Mouse (Mus musculus): ENCODE results near the gene Spon1. TPM values are rescaled to one million over a fixed set of nuclear protein-coding genes. Genes with fewer than 3 reads are reported as not detected.

Spon1 gene
- polyA plus RNA-seq (2011; ENCODE audit: insufficient read depth, insufficient read length, low read depth, missing spikeins): 1.8 and 2.0 TPM in 2 replicates

DNA sequence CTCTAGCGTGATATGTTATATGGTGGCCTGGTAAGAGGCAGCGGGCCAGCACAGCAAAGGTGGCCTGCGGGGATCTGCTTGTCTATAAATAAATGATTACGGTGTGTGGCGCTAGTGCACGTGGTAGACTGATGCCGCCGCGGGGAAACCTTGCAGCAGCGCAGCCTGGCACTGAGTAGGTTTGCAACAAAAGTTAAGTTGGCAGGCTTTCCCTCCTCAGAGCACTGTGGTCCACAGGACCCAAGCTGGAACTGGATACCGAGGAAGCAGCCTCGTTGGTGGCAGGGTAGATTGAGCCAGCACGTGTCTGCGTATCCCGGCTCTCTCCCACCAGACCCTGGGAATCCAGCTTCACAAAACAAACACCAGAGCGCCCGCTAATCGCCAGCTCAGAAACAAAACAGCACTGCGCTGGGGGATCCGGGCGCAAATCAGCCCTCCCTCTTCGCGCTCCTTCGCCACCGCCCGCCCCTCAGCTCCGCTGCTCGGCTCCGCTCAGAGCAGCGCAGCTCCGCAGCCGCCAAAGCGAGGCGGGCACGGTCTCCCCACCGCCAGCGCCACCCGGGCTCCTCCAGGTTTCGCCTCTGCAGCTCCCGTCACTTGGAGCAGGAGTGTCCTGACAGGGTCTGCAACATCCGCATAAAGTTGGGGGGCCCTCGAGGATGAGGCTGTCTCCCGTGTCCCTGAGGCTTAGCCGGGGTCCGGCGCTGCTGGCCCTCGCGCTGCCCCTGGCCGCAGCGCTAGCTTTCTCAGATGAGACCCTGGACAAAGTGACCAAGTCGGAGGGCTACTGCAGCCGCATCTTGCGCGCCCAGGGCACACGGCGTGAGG is at the start of gene Spon1:
Spon1 (plus strand) TSS at position 332 of the 831 bp plus-strand sequence.
- no peaks in the 10 kb centered on the region; the same call in 1 of the 2 replicates for H3K9me3 ChIP-seq (replicated peaks; ENCODE audit: control insufficient read depth, insufficient read depth, low read length, poor library complexity, severe bottlenecking)
- H3K4me1 ChIP-seq (ENCODE audit: control insufficient read depth, insufficient read depth, low read length): no peaks in the 10 kb centered on the region
- H3K27me3 ChIP-seq (ENCODE audit: control insufficient read depth, insufficient read depth, low read length, poor library complexity, severe bottlenecking): peaks cover 7% of the 10 kb centered on the region; the same call in 1 of the 2 replicates
- H3K36me3 ChIP-seq (ENCODE audit: control insufficient read depth, insufficient read depth, low read length, poor library complexity, severe bottlenecking): no peaks in the 10 kb centered on the region
- H3K4me3 ChIP-seq (ENCODE audit: low read depth, low read length): peak within 1 kb of the TSS; percentile 67
- no peak within 1 kb of the TSS for H3K27ac ChIP-seq (ENCODE audit: insufficient read depth, low read length)
- H3K9ac ChIP-seq (ENCODE audit: low read depth, poor library complexity, severe bottlenecking): peak within 1 kb of the TSS; percentile 7
- TF ChIP-seq POLR2A (IDR thresholded peaks at IDR 0.05; ENCODE audit: insufficient read depth, low read length) (no peak), EP300 (IDR thresholded peaks at IDR 0.05; ENCODE audit: insufficient read depth, low read depth, low read length) (no peak), CTCF (IDR thresholded peaks at IDR 0.05; ENCODE audit: low read depth, low read length) (no peak)

DNA sequence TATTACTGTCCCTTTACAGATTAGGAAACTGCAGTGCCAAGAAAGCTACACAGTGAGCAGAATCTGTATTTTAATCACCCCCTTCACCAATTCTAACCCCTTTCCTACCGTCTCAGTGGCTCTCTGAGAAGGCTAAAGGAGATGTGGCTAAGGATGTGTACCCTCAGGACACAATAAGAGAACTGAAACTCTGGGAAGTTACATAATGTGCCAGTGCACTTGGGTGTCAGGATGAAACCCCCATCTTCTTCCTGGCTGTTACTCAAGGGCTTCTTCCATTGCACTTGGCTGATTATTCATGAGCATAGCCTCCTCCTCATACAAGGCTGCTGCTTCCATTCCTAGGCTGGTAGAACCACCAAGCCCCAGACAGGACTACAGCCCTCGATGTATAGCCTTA is 43.8 kb upstream of the Spon1 start:
- Histone ChIP-seq H3K27ac (ENCODE audit: insufficient read depth, low read length) (no peak overlapping the region), H3K36me3 (ENCODE audit: control insufficient read depth, insufficient read depth, low read length, poor library complexity, severe bottlenecking) (no peaks in the 10 kb centered on the region), H3K4me3 (ENCODE audit: low read depth, low read length) (no peak overlapping the region), H3K9me3 (replicated peaks; ENCODE audit: control insufficient read depth, insufficient read depth, low read length, poor library complexity, severe bottlenecking) (no peaks in the 10 kb centered on the region), H3K4me1 (ENCODE audit: control insufficient read depth, insufficient read depth, low read length) (no peaks in the 10 kb centered on the region), H3K27me3 (ENCODE audit: control insufficient read depth, insufficient read depth, low read length, poor library complexity, severe bottlenecking) (no peaks in the 10 kb centered on the region; the same call in 1 of the 2 replicates), H3K9ac (ENCODE audit: low read depth, poor library complexity, severe bottlenecking) (no peak overlapping the region)
- no peak for TF ChIP-seq POLR2A (IDR thresholded peaks at IDR 0.05; ENCODE audit: insufficient read depth, low read length)
- no peak for TF ChIP-seq CTCF (IDR thresholded peaks at IDR 0.05; ENCODE audit: low read depth, low read length)
- TF ChIP-seq EP300 (IDR thresholded peaks at IDR 0.05; ENCODE audit: insufficient read depth, low read depth, low read length): no peak

DNA sequence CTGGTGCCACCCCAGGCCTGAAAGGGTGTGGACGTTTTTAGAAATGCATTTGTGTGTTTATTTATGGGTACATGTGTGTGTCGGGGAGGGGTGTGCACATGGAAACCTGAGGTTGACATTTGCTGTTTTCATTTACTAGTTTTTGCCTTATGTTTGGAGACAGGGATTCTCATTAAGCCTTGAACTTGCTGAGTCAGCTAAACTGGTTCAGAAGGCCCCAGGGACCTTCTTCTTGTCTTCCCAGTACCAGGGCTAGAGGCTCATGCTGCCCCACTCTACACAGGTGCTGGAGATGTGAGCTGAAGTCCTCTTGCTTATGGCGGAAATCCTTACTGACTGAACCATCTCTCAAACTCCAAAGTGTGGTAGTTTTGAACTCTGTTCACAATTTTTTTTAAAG is 41.9 kb upstream of the Spon1 start:
- Histone ChIP-seq H3K4me1 (ENCODE audit: control insufficient read depth, insufficient read depth, low read length) (no peaks in the 10 kb centered on the region), H3K27ac (ENCODE audit: insufficient read depth, low read length) (no peak overlapping the region), H3K27me3 (ENCODE audit: control insufficient read depth, insufficient read depth, low read length, poor library complexity, severe bottlenecking) (no peaks in the 10 kb centered on the region; the same call in 1 of the 2 replicates), H3K9ac (ENCODE audit: low read depth, poor library complexity, severe bottlenecking) (no peak overlapping the region), H3K4me3 (ENCODE audit: low read depth, low read length) (no peak overlapping the region), H3K9me3 (replicated peaks; ENCODE audit: control insufficient read depth, insufficient read depth, low read length, poor library complexity, severe bottlenecking) (no peaks in the 10 kb centered on the region), H3K36me3 (ENCODE audit: control insufficient read depth, insufficient read depth, low read length, poor library complexity, severe bottlenecking) (no peaks in the 10 kb centered on the region)
- TF ChIP-seq CTCF (IDR thresholded peaks at IDR 0.05; ENCODE audit: low read depth, low read length) (no peak), POLR2A (IDR thresholded peaks at IDR 0.05; ENCODE audit: insufficient read depth, low read length) (no peak), EP300 (IDR thresholded peaks at IDR 0.05; ENCODE audit: insufficient read depth, low read depth, low read length) (no peak)

DNA sequence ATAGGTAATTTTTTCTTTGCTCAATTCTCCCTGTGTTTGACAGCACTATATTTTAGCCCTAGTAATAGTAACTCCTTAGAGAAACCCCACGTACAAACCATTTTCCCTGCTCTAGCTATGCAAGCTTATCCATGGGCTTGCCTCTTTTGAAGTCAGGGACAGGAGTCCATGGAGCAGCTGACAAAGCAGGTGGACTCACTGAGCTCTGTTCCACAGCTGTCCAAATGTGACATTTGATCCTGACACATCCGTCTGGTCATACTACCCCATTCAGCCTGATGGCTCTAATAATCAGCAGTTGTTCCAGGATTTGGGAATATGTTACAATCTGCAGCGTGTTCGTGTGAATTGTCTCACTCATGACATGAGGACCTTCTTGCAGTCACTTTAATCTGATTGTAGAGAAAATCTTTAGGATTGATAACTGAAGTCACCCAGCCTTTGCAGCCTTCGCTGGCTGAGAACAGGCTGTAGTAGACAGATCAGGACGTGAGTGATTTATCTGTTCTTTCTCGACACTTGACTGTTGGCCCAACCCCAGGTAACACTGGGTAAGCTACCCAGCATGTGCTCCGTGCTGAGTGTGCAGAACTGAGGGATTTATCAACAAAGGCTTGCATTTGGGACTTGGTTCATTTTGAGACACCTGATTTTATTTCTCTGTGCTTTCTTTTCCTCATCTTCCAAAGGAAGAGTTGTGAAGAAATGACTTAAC is 37.6 kb upstream of the Spon1 start:
- H3K27ac ChIP-seq (ENCODE audit: insufficient read depth, low read length): no peak overlapping the region
- H3K27me3 ChIP-seq (ENCODE audit: control insufficient read depth, insufficient read depth, low read length, poor library complexity, severe bottlenecking): no peaks in the 10 kb centered on the region
- TF ChIP-seq CTCF (IDR thresholded peaks at IDR 0.05; ENCODE audit: low read depth, low read length) (no peak), EP300 (IDR thresholded peaks at IDR 0.05; ENCODE audit: insufficient read depth, low read depth, low read length) (no peak), POLR2A (IDR thresholded peaks at IDR 0.05; ENCODE audit: insufficient read depth, low read length) (no peak)
- no peak overlapping the region for H3K4me3 ChIP-seq (ENCODE audit: low read depth, low read length)
- no peaks in the 10 kb centered on the region for H3K4me1 ChIP-seq (ENCODE audit: control insufficient read depth, insufficient read depth, low read length)
- H3K9me3 ChIP-seq (replicated peaks; ENCODE audit: control insufficient read depth, insufficient read depth, low read length, poor library complexity, severe bottlenecking): no peaks in the 10 kb centered on the region
- no peak overlapping the region for H3K9ac ChIP-seq (ENCODE audit: low read depth, poor library complexity, severe bottlenecking)
- no peaks in the 10 kb centered on the region for H3K36me3 ChIP-seq (ENCODE audit: control insufficient read depth, insufficient read depth, low read length, poor library complexity, severe bottlenecking)

DNA sequence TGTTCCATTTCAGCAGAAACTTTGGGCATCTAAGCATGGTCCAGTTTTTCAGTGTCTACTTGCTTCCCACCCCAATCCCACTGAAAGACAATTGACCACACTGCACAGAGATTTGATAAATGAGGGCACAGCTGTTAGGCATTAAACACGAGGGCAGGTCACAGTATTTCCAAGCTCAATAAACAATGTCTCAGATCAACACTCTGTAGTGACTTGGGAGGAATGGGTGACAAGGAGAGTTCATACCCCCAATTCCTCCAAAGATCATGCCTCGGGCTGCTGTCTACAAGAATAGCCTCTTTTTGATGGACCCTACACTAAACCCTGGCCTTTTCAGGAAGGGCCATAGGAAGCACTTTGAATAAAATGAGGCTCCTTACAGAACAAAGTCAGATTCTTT is 36.9 kb upstream of the Spon1 start:
- Histone ChIP-seq H3K9ac (ENCODE audit: low read depth, poor library complexity, severe bottlenecking) (no peak overlapping the region), H3K9me3 (replicated peaks; ENCODE audit: control insufficient read depth, insufficient read depth, low read length, poor library complexity, severe bottlenecking) (no peaks in the 10 kb centered on the region), H3K4me1 (ENCODE audit: control insufficient read depth, insufficient read depth, low read length) (no peaks in the 10 kb centered on the region), H3K27ac (ENCODE audit: insufficient read depth, low read length) (no peak overlapping the region), H3K4me3 (ENCODE audit: low read depth, low read length) (no peak overlapping the region), H3K36me3 (ENCODE audit: control insufficient read depth, insufficient read depth, low read length, poor library complexity, severe bottlenecking) (no peaks in the 10 kb centered on the region), H3K27me3 (ENCODE audit: control insufficient read depth, insufficient read depth, low read length, poor library complexity, severe bottlenecking) (no peaks in the 10 kb centered on the region)
- TF ChIP-seq EP300 (IDR thresholded peaks at IDR 0.05; ENCODE audit: insufficient read depth, low read depth, low read length): no peak
- no peak for TF ChIP-seq POLR2A (IDR thresholded peaks at IDR 0.05; ENCODE audit: insufficient read depth, low read length)
- TF ChIP-seq CTCF (IDR thresholded peaks at IDR 0.05; ENCODE audit: low read depth, low read length): no peak

All from ES-Bruce4 (cell line).